Mouse (Mus musculus) CH12.LX (cell line): ENCODE measurements at regions not wholly inside any gene's neighbourhood (a gene's known extent, or its start where the extent isn't known, plus 50 kb on each side); places are given as distances from the start of the nearest gene placed in this dataset.

Experiments used
- CHD2 ChIP-seq: IDR thresholded peaks from 2 replicates; pipeline ENCODE4 v1.6.1; 2011; ENCODE audit warnings: low read length, improper control_type of control experiment
- CTCF ChIP-seq, 2 experiments: IDR thresholded peaks in 1 of 2; conservative IDR thresholded peaks in 1 of 2; 2 replicates each; pipeline ENCODE4 v1.5.1; 2011 to 2012; ENCODE audit warnings: low read depth in 2 of 2, low read length in 2 of 2, improper control_type of control experiment in 1 of 2, inconsistent platforms in 1 of 2, mild to moderate bottlenecking in 1 of 2, moderate library complexity in 1 of 2
- ETS1 ChIP-seq: conservative IDR thresholded peaks from 2 replicates; pipeline ENCODE4 v1.6.1; 2012; ENCODE audit warnings: low read depth, mild to moderate bottlenecking, inconsistent platforms, low read length, improper control_type of control experiment, moderate library complexity
- GABPA ChIP-seq: IDR thresholded peaks from 2 replicates; pipeline ENCODE4 v1.6.1; 2012; ENCODE audit warnings: low read depth, low read length, improper control_type of control experiment, inconsistent platforms; ENCODE audit not compliant: insufficient replicate concordance
- MAX ChIP-seq: IDR thresholded peaks from 2 replicates; pipeline ENCODE4 v1.6.1; 2011; ENCODE audit warnings: low read length, improper control_type of control experiment
- POLR2A ChIP-seq: IDR thresholded peaks from 2 replicates; pipeline ENCODE4 v1.6.1; 2011; ENCODE audit warnings: low read depth, mild to moderate bottlenecking, improper control_type of control experiment, low read length
- POLR2AphosphoS2 ChIP-seq: IDR thresholded peaks from 2 replicates; pipeline ENCODE4 v1.6.1; 2011; ENCODE audit warnings: low read depth, low read length, improper control_type of control experiment

GRCm38 (mm10) chr16:77365254-77365653, 236.6 kb downstream of the Gm11146 start:
- TF ChIP-seq MAX (no peak), POLR2AphosphoS2 (no peak), POLR2A (no peak), GABPA (no peak), CTCF (conservative IDR thresholded peaks at IDR 0.05 in 1 of 2, IDR thresholded peaks at IDR 0.05 in 1 of 2; ENCODE audit: low read depth in 2 of 2, low read length in 2 of 2) (no peak), ETS1 (no peak), CHD2 (no peak)
